Mouse (Mus musculus): ENCODE measurements at regions not wholly inside any gene's neighbourhood (a gene's known extent, or its start where the extent isn't known, plus 50 kb on each side); places are given as distances from the start of the nearest gene placed in this dataset.

GRCm38 (mm10) chr2:61245526-61245925, 282.5 kb upstream of the Rbms1 start:
- in situ Hi-C loops (cut with MboI), result no loop called here

GRCm38 (mm10) chr2:61221676-61222075, 258.7 kb upstream of the Rbms1 start:
- in situ Hi-C loops (cut with MboI), result no loop called here

GRCm38 (mm10) chr2:61221157-61221556, 258.2 kb upstream of the Rbms1 start:
- in situ Hi-C loops (cut with MboI), result no loop called here

GRCm38 (mm10) chr2:61213951-61214350, 251.0 kb upstream of the Rbms1 start:
- in situ Hi-C loops (cut with MboI), result no loop called here

GRCm38 (mm10) chr2:61201387-61201786, 238.4 kb upstream of the Rbms1 start:
- in situ Hi-C loops (cut with MboI), result no loop called here

GRCm38 (mm10) chr2:61193976-61194375, 231.0 kb upstream of the Rbms1 start:
- in situ Hi-C loops (cut with MboI), result no loop called here

- in situ Hi-C loops (cut with MboI), result no loop called here
Measured at GRCm38 (mm10) chr2:61182424-61182979, 219.5 kb upstream of the Rbms1 start.

GRCm38 (mm10) chr2:61177801-61178200, 214.8 kb upstream of the Rbms1 start:
- in situ Hi-C loops (cut with MboI), result no loop called here

GRCm38 (mm10) chr2:61176807-61177206, 213.8 kb upstream of the Rbms1 start:
- in situ Hi-C loops (cut with MboI), result no loop called here

GRCm38 (mm10) chr2:61173581-61173980, 210.6 kb upstream of the Rbms1 start:
- in situ Hi-C loops (cut with MboI), result no loop called here

GRCm38 (mm10) chr2:61161336-61161735, 198.3 kb upstream of the Rbms1 start:
- in situ Hi-C loops (cut with MboI), result no loop called here

- in situ Hi-C loops (cut with MboI), result no loop called here
Measured at GRCm38 (mm10) chr2:61159761-61160160, 196.8 kb upstream of the Rbms1 start.

GRCm38 (mm10) chr2:61138998-61139631, 176.1 kb upstream of the Rbms1 start:
- in situ Hi-C loops (cut with MboI), result no loop called here

- in situ Hi-C loops (cut with MboI), result no loop called here
Measured at GRCm38 (mm10) chr2:61138625-61138997, 175.6 kb upstream of the Rbms1 start.

GRCm38 (mm10) chr2:61137378-61137777, 174.4 kb upstream of the Rbms1 start:
- in situ Hi-C loops (cut with MboI), result no loop called here

- in situ Hi-C loops (cut with MboI), result no loop called here
Measured at GRCm38 (mm10) chr2:61136926-61137325, 173.9 kb upstream of the Rbms1 start.

- in situ Hi-C loops (cut with MboI), result no loop called here
Measured at GRCm38 (mm10) chr2:61123046-61123806, 160.2 kb upstream of the Rbms1 start.

- in situ Hi-C loops (cut with MboI), result no loop called here
Measured at GRCm38 (mm10) chr2:61121281-61121680, 158.3 kb upstream of the Rbms1 start.

GRCm38 (mm10) chr2:61114620-61115019, 151.6 kb upstream of the Rbms1 start:
- in situ Hi-C loops (cut with MboI), result no loop called here

- in situ Hi-C loops (cut with MboI), result no loop called here
Measured at GRCm38 (mm10) chr2:61113916-61114315, 150.9 kb upstream of the Rbms1 start.

- in situ Hi-C loops (cut with MboI), result no loop called here
Measured at GRCm38 (mm10) chr2:61110591-61110990, 147.6 kb upstream of the Rbms1 start.

GRCm38 (mm10) chr2:61109564-61109963, 146.6 kb upstream of the Rbms1 start:
- in situ Hi-C loops (cut with MboI), result no loop called here

GRCm38 (mm10) chr2:61105169-61105568, 142.2 kb upstream of the Rbms1 start:
- in situ Hi-C loops (cut with MboI), result no loop called here

All from mature B cell (primary cell).